Mouse (Mus musculus): ENCODE measurements at regions not wholly inside any gene's neighbourhood (a gene's known extent, or its start where the extent isn't known, plus 50 kb on each side); places are given as distances from the start of the nearest gene placed in this dataset.

- Histone ChIP-seq H3K9me3 (replicated peaks) (no peaks in the 10 kb centered on the region), H3K4me1 (peaks cover 14% of the 10 kb centered on the region), H3K36me3 (no peaks in the 10 kb centered on the region), H3K27me3 (ENCODE audit: low read depth, poor library complexity, severe bottlenecking) (no peaks in the 10 kb centered on the region), H3K4me3 (no peak overlapping the region), H3K27ac (replicated peaks) (no peak overlapping the region)
- no peak for DNase-seq (ENCODE audit: low spot score)
- 84% methylated on average over 12 of the region's 12 CpGs for WGBS
These were observed 479.0 kb upstream of the Kif2a start for GRCm38 (mm10) chr13:107500776-107501489.

GRCm38 (mm10) chr13:107499296-107499695 lies 477.4 kb upstream of the Kif2a start:
- WGBS: 81% methylated on average over 4 of the region's 4 CpGs
- Histone ChIP-seq H3K9me3 (replicated peaks) (no peaks in the 10 kb centered on the region), H3K27ac (replicated peaks) (no peak overlapping the region), H3K36me3 (no peaks in the 10 kb centered on the region), H3K4me1 (peaks cover 29% of the 10 kb centered on the region), H3K4me3 (no peak overlapping the region), H3K27me3 (ENCODE audit: low read depth, poor library complexity, severe bottlenecking) (no peaks in the 10 kb centered on the region)
- DNase-seq (ENCODE audit: low spot score): no peak

- Histone ChIP-seq H3K36me3 (no peaks in the 10 kb centered on the region), H3K4me1 (peaks cover 24% of the 10 kb centered on the region), H3K4me3 (no peak overlapping the region), H3K27ac (replicated peaks) (no peak overlapping the region), H3K9me3 (replicated peaks) (no peaks in the 10 kb centered on the region), H3K27me3 (ENCODE audit: low read depth, poor library complexity, severe bottlenecking) (no peaks in the 10 kb centered on the region)
- no peak for DNase-seq (ENCODE audit: low spot score)
- 51% methylated on average over 6 of the region's 6 CpGs for WGBS
These were observed 473.3 kb upstream of the Kif2a start for GRCm38 (mm10) chr13:107495161-107495732.

GRCm38 (mm10) chr13:107493765-107494164 lies 471.8 kb upstream of the Kif2a start:
- WGBS: 91% methylated on average over 13 of the region's 13 CpGs
- Histone ChIP-seq H3K4me1 (peaks cover 24% of the 10 kb centered on the region), H3K27me3 (ENCODE audit: low read depth, poor library complexity, severe bottlenecking) (no peaks in the 10 kb centered on the region), H3K36me3 (no peaks in the 10 kb centered on the region), H3K9me3 (replicated peaks) (no peaks in the 10 kb centered on the region), H3K4me3 (no peak overlapping the region), H3K27ac (replicated peaks) (no peak overlapping the region)
- no peak for DNase-seq (ENCODE audit: low spot score)

- no peaks in the 10 kb centered on the region for H3K27me3 ChIP-seq (ENCODE audit: low read depth, poor library complexity, severe bottlenecking)
- H3K36me3 ChIP-seq: no peaks in the 10 kb centered on the region
- DNase-seq (ENCODE audit: low spot score): no peak
- 89% methylated on average over 4 of the region's 4 CpGs for WGBS
- H3K9me3 ChIP-seq (replicated peaks): no peaks in the 10 kb centered on the region
- no peak overlapping the region for H3K4me3 ChIP-seq
- peaks cover 24% of the 10 kb centered on the region for H3K4me1 ChIP-seq
- no peak overlapping the region for H3K27ac ChIP-seq (replicated peaks)
These were observed 470.5 kb upstream of the Kif2a start for GRCm38 (mm10) chr13:107492448-107492847.

GRCm38 (mm10) chr13:107491423-107491822 lies 469.5 kb upstream of the Kif2a start:
- H3K27ac ChIP-seq (replicated peaks): peak overlapping the region; percentile 9
- no peaks in the 10 kb centered on the region for H3K9me3 ChIP-seq (replicated peaks)
- DNase-seq (ENCODE audit: low spot score): no peak
- H3K4me3 ChIP-seq: no peak overlapping the region
- H3K36me3 ChIP-seq: no peaks in the 10 kb centered on the region
- H3K27me3 ChIP-seq (ENCODE audit: low read depth, poor library complexity, severe bottlenecking): no peaks in the 10 kb centered on the region
- peaks cover 24% of the 10 kb centered on the region for H3K4me1 ChIP-seq
- 61% methylated on average over 7 of the region's 7 CpGs for WGBS

GRCm38 (mm10) chr13:107485400-107486017 lies 463.6 kb upstream of the Kif2a start:
- H3K9me3 ChIP-seq (replicated peaks): no peaks in the 10 kb centered on the region
- 84% methylated on average over 4 of the region's 4 CpGs for WGBS
- DNase-seq (ENCODE audit: low spot score): no peak

GRCm38 (mm10) chr13:107484630-107484998 lies 462.7 kb upstream of the Kif2a start:
- Histone ChIP-seq H3K27ac (replicated peaks) (peak overlapping the region; percentile 49; the same call in 1 of the 2 replicates), H3K27me3 (ENCODE audit: low read depth, poor library complexity, severe bottlenecking) (peaks cover 4% of the 10 kb centered on the region; the same call in 1 of the 2 replicates), H3K4me1 (peaks cover 24% of the 10 kb centered on the region), H3K9me3 (replicated peaks) (no peaks in the 10 kb centered on the region), H3K4me3 (no peak overlapping the region), H3K36me3 (no peaks in the 10 kb centered on the region)
- no peak for DNase-seq (ENCODE audit: low spot score)
- 30% methylated on average over 6 of the region's 6 CpGs for WGBS

More at GRCm38 (mm10) chr13:107485400-107486017, 463.6 kb upstream of the Kif2a start:
- Histone ChIP-seq H3K4me3 (no peak overlapping the region), H3K4me1 (peaks cover 24% of the 10 kb centered on the region), H3K27ac (replicated peaks) (0 out of 2 replicates have a peak overlapping the region, but pooled peaks have one; percentile 28), H3K36me3 (no peaks in the 10 kb centered on the region), H3K27me3 (ENCODE audit: low read depth, poor library complexity, severe bottlenecking) (peaks cover 4% of the 10 kb centered on the region; the same call in 1 of the 2 replicates)

- no peak for DNase-seq (ENCODE audit: low spot score)
These were observed 462.2 kb upstream of the Kif2a start for GRCm38 (mm10) chr13:107483967-107484629.

GRCm38 (mm10) chr13:107475166-107475565 lies 453.2 kb upstream of the Kif2a start:
- H3K9me3 ChIP-seq (replicated peaks): no peaks in the 10 kb centered on the region
- H3K36me3 ChIP-seq: no peaks in the 10 kb centered on the region
- H3K4me1 ChIP-seq: peaks cover 17% of the 10 kb centered on the region
- H3K4me3 ChIP-seq: no peak overlapping the region
- peaks cover 22% of the 10 kb centered on the region for H3K27me3 ChIP-seq (ENCODE audit: low read depth, poor library complexity, severe bottlenecking)
- DNase-seq (ENCODE audit: low spot score): no peak
- WGBS: 83% methylated on average over 3 of the region's 3 CpGs
- H3K27ac ChIP-seq (replicated peaks): no peak overlapping the region

More at GRCm38 (mm10) chr13:107483967-107484629, 462.2 kb upstream of the Kif2a start:
- Histone ChIP-seq H3K36me3 (no peaks in the 10 kb centered on the region), H3K27me3 (ENCODE audit: low read depth, poor library complexity, severe bottlenecking) (peaks cover 4% of the 10 kb centered on the region; the same call in 1 of the 2 replicates), H3K4me1 (peaks cover 24% of the 10 kb centered on the region), H3K9me3 (replicated peaks) (no peaks in the 10 kb centered on the region), H3K4me3 (no peak overlapping the region), H3K27ac (replicated peaks) (peak overlapping the region; percentile 49)
- WGBS: 48% methylated on average over 12 of the region's 12 CpGs

GRCm38 (mm10) chr13:107469491-107470276 lies 447.8 kb upstream of the Kif2a start:
- H3K9me3 ChIP-seq (replicated peaks): no peaks in the 10 kb centered on the region
- H3K4me1 ChIP-seq: peaks cover 31% of the 10 kb centered on the region
- WGBS: 2% methylated on average over 13 of the region's 13 CpGs
- peak; percentile 57 for DNase-seq (ENCODE audit: low spot score)
- H3K27me3 ChIP-seq (ENCODE audit: low read depth, poor library complexity, severe bottlenecking): peaks cover 29% of the 10 kb centered on the region
- peak overlapping the region; percentile 47 for H3K4me3 ChIP-seq
- peak overlapping the region; percentile 70 for H3K27ac ChIP-seq (replicated peaks)
- H3K36me3 ChIP-seq: no peaks in the 10 kb centered on the region

GRCm38 (mm10) chr13:107462791-107463190 lies 440.9 kb upstream of the Kif2a start:
- 92% methylated on average over 7 of the region's 7 CpGs for WGBS
- no peak for DNase-seq (ENCODE audit: low spot score)
- Histone ChIP-seq H3K27ac (replicated peaks) (no peak overlapping the region), H3K9me3 (replicated peaks) (no peaks in the 10 kb centered on the region), H3K4me1 (peaks cover 19% of the 10 kb centered on the region), H3K4me3 (no peak overlapping the region), H3K27me3 (ENCODE audit: low read depth, poor library complexity, severe bottlenecking) (no peaks in the 10 kb centered on the region; the same call in 1 of the 2 replicates), H3K36me3 (no peaks in the 10 kb centered on the region)
